Mouse (Mus musculus): ENCODE measurements at regions not wholly inside any gene's neighbourhood (a gene's known extent, or its start where the extent isn't known, plus 50 kb on each side); places are given as distances from the start of the nearest gene placed in this dataset.

DNA sequence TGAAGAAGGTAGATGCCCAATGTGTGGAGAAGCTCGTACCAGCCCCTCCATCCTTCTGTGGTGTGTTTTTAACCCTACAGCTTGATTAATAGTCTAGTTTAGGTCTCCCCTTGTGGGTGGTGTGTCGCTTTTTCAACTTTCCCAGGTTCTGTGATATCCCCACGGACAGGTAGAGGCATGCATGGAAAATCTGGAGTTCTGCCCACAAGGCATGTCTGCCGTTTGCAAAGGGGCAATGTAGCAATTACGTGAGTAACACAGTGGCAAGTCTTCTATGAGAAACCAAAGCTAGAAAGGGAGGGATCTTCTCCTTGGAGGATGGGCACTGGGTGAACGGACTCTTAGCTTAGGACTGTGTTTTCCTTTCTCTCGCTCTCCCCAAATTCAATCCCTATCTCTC is 153.2 kb upstream of the Frmd6 start:
- no peak for ATAC-seq
- Histone ChIP-seq H3K27me3 (replicated peaks; ENCODE audit: insufficient read depth, low read length) (no peaks in the 10 kb centered on the region), H3K4me3 (ENCODE audit: low read depth, low read length) (no peak overlapping the region), H3K36me3 (ENCODE audit: insufficient read depth, low read length) (no peaks in the 10 kb centered on the region), H3K9me3 (ENCODE audit: low read length) (no peaks in the 10 kb centered on the region), H3K4me2 (replicated peaks; ENCODE audit: low read depth, low read length) (no peak overlapping the region), H3K27ac (ENCODE audit: low read length) (no peak overlapping the region), H3K9ac (replicated peaks; ENCODE audit: low read depth) (no peak overlapping the region), H3K4me1 (ENCODE audit: insufficient read depth, low read depth, low read length) (no peaks in the 10 kb centered on the region)
- DNase-seq (ENCODE audit: low spot score) = no peak
- TF ChIP-seq CTCF (IDR thresholded peaks at IDR 0.05) (no peak), EP300 (IDR thresholded peaks at IDR 0.05) (no peak)
- WGBS = 82% methylated on average over 7 of the region's 7 CpGs

DNA sequence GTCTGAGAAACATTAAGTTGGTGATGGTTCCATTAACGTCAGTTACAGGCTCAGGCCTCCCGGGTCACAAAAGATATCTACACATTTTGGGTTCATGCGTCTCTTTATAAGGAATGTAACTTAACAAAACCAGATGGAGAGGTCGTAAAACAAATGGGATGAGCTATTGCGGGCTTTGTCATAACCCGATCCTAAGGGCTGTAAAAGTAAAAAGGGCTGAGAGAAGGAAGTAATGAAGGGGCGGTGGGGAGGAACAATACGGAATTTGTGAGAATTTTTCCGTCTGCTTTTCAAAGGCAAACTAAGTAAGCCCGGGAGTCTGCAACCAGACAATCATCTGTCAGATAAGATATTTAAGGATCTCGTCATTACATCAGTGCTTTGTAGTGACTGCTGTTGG is 152.1 kb upstream of the Frmd6 start:
- Histone ChIP-seq H3K9ac (replicated peaks; ENCODE audit: low read depth) (no peak overlapping the region), H3K36me3 (ENCODE audit: insufficient read depth, low read length) (no peaks in the 10 kb centered on the region), H3K27ac (ENCODE audit: low read length) (no peak overlapping the region), H3K4me3 (ENCODE audit: low read depth, low read length) (no peak overlapping the region), H3K27me3 (replicated peaks; ENCODE audit: insufficient read depth, low read length) (no peaks in the 10 kb centered on the region), H3K9me3 (ENCODE audit: low read length) (no peaks in the 10 kb centered on the region), H3K4me1 (ENCODE audit: insufficient read depth, low read depth, low read length) (no peaks in the 10 kb centered on the region), H3K4me2 (replicated peaks; ENCODE audit: low read depth, low read length) (no peak overlapping the region)
- no peak for TF ChIP-seq EP300 (IDR thresholded peaks at IDR 0.05)
- TF ChIP-seq CTCF (IDR thresholded peaks at IDR 0.05) = no peak
- 77% methylated on average over 11 of the region's 11 CpGs for WGBS
- ATAC-seq (no peak), DNase-seq (ENCODE audit: low spot score) (no peak)

- Histone ChIP-seq H3K27ac (ENCODE audit: low read length) (no peak overlapping the region), H3K4me1 (ENCODE audit: insufficient read depth, low read depth, low read length) (no peaks in the 10 kb centered on the region), H3K9me3 (ENCODE audit: low read length) (no peaks in the 10 kb centered on the region), H3K4me3 (ENCODE audit: low read depth, low read length) (no peak overlapping the region), H3K9ac (replicated peaks; ENCODE audit: low read depth) (no peak overlapping the region), H3K27me3 (replicated peaks; ENCODE audit: insufficient read depth, low read length) (no peaks in the 10 kb centered on the region), H3K36me3 (ENCODE audit: insufficient read depth, low read length) (no peaks in the 10 kb centered on the region), H3K4me2 (replicated peaks; ENCODE audit: low read depth, low read length) (no peak overlapping the region)
- DNase-seq (ENCODE audit: low spot score) = no peak
- TF ChIP-seq CTCF (IDR thresholded peaks at IDR 0.05) (no peak), EP300 (IDR thresholded peaks at IDR 0.05) (no peak)
- WGBS = 82% methylated on average over 2 of the region's 2 CpGs
- ATAC-seq = no peak
Measured at GRCm38 (mm10) chr12:70674144-70674543, 151.2 kb upstream of the Frmd6 start.

GRCm38 (mm10) chr12:70675846-70676245 is 149.5 kb upstream of the Frmd6 start:
- Histone ChIP-seq H3K4me1 (ENCODE audit: insufficient read depth, low read depth, low read length) (no peaks in the 10 kb centered on the region), H3K4me2 (replicated peaks; ENCODE audit: low read depth, low read length) (no peak overlapping the region), H3K9ac (replicated peaks; ENCODE audit: low read depth) (no peak overlapping the region), H3K9me3 (ENCODE audit: low read length) (no peaks in the 10 kb centered on the region), H3K27me3 (replicated peaks; ENCODE audit: insufficient read depth, low read length) (no peaks in the 10 kb centered on the region), H3K27ac (ENCODE audit: low read length) (no peak overlapping the region), H3K36me3 (ENCODE audit: insufficient read depth, low read length) (no peaks in the 10 kb centered on the region), H3K4me3 (ENCODE audit: low read depth, low read length) (no peak overlapping the region)
- WGBS = 50% methylated on average over 6 of the region's 6 CpGs
- TF ChIP-seq CTCF (IDR thresholded peaks at IDR 0.05) = no peak
- no peak for TF ChIP-seq EP300 (IDR thresholded peaks at IDR 0.05)
- peak; percentile 17 for ATAC-seq
- peak; percentile 17 for DNase-seq (ENCODE audit: low spot score)

GRCm38 (mm10) chr12:70679701-70680425 is 145.5 kb upstream of the Frmd6 start:
- Histone ChIP-seq H3K9me3 (ENCODE audit: low read length) (no peaks in the 10 kb centered on the region), H3K36me3 (ENCODE audit: insufficient read depth, low read length) (no peaks in the 10 kb centered on the region), H3K27ac (ENCODE audit: low read length) (no peak overlapping the region), H3K9ac (replicated peaks; ENCODE audit: low read depth) (no peak overlapping the region), H3K4me2 (replicated peaks; ENCODE audit: low read depth, low read length) (no peak overlapping the region), H3K4me3 (ENCODE audit: low read depth, low read length) (no peak overlapping the region), H3K27me3 (replicated peaks; ENCODE audit: insufficient read depth, low read length) (no peaks in the 10 kb centered on the region), H3K4me1 (ENCODE audit: insufficient read depth, low read depth, low read length) (no peaks in the 10 kb centered on the region)
- WGBS = 63% methylated on average over 20 of the region's 20 CpGs
- ATAC-seq (peak; percentile 58), DNase-seq (ENCODE audit: low spot score) (peak; percentile 8)
- TF ChIP-seq CTCF (IDR thresholded peaks at IDR 0.05) (peak; percentile 42), EP300 (IDR thresholded peaks at IDR 0.05) (no peak)

DNA sequence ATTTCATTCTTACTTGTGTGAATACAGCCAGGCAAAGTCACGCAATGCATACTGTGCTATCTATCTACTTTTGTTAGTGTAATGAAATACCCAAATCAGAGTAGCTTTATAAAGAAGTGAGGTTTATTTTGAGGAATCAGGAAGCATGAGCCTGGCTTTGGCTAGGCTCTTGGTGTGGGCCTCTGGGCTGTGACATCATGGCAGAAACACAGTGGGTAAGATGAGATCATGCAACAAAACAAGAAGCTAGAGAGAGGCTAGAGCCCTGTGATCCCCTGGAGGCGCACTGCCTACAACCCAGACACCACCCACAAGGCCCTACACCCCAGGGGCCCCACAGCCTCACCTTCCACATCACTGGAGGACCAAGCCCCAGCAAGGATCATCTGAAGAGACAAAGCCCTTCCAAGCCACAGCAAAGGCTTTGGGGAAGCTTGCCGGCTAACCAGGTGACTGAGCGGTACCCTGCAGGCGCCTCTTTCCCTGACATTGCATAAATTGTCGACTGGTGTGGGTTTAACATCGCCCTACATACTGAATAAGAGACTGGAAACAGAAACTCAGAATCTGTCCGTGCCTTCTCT is 143.8 kb upstream of the Frmd6 start:
- 91% methylated on average over 8 of the region's 8 CpGs for WGBS
- no peak for TF ChIP-seq CTCF (IDR thresholded peaks at IDR 0.05)
- TF ChIP-seq EP300 (IDR thresholded peaks at IDR 0.05) = no peak
- Histone ChIP-seq H3K36me3 (ENCODE audit: insufficient read depth, low read length) (no peaks in the 10 kb centered on the region), H3K9me3 (ENCODE audit: low read length) (no peaks in the 10 kb centered on the region), H3K4me2 (replicated peaks; ENCODE audit: low read depth, low read length) (no peak overlapping the region), H3K4me3 (ENCODE audit: low read depth, low read length) (no peak overlapping the region), H3K4me1 (ENCODE audit: insufficient read depth, low read depth, low read length) (no peaks in the 10 kb centered on the region), H3K27ac (ENCODE audit: low read length) (no peak overlapping the region), H3K9ac (replicated peaks; ENCODE audit: low read depth) (no peak overlapping the region), H3K27me3 (replicated peaks; ENCODE audit: insufficient read depth, low read length) (no peaks in the 10 kb centered on the region)
- ATAC-seq = no peak
- DNase-seq (ENCODE audit: low spot score) = no peak
